Mouse (Mus musculus): ENCODE results near the gene Nfib. TPM values are rescaled to one million over a fixed set of nuclear protein-coding genes. Genes with fewer than 3 reads are reported as not detected.

Nfib gene
- polyA plus RNA-seq, 1 experiment from 2014 or later, result 72.0 TPM

DNA sequence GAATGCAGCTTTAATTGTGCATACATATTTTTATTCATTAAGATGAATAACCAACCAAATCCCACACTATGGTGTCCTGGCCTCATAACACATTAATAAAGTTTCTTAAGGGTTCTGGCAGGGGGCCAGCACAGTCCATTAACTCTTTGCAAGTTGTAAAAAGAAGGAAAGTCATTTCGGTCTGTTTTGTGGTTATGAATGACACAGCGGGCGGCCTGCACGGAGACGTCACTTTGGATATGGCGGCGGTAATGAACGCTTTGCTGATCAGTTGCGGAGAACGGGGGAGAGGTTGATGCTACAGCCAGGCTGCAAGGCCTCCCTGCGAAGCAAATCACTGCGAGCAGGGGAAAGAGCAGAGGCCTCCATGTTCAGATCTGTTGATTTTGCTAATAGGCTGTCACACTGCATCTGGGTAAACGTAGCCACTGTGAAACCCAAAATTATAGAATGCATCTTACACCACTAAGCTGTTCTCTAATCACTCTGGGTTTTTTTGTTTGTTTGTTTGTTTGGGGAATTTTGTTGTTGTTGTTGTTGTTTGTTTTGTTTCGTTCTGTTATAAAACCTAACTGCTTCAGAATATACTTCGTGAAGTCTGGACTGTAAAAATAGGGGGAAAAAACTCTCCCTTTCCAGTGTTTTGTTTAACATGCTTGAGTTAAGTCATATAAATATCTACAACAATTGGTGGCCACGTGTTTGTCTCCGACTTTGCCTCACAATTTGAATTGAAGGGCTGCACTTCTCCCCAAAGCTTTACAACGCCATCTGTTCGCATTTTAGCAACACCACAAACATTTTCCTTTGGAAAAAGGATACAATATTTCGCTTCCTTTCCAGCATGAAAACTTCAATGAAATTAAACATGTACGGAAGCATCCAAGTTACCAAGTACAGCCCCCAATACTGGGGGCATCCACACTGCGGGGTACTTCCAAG is 296.8 kb downstream of the Nfib start:
- no peak overlapping the region for H3K9ac ChIP-seq (replicated peaks; ENCODE audit: low read length)
- no peaks in the 10 kb centered on the region for H3K9me3 ChIP-seq (ENCODE audit: control insufficient read depth, low read length)
- peak overlapping the region; percentile 20 for H3K4me2 ChIP-seq (ENCODE audit: low read length)
- H3K4me3 ChIP-seq (replicated peaks; ENCODE audit: low read depth, low read length), result no peak overlapping the region
- no peaks in the 10 kb centered on the region for H3K36me3 ChIP-seq (ENCODE audit: control insufficient read depth, insufficient read depth, low read length)
- 38% methylated on average over 22 of the region's 22 CpGs for WGBS
- ATAC-seq (ENCODE audit: low FRiP score, low TSS enrichment) (peak; percentile 51; the same call in 1 of the 2 replicates), DNase-seq (peak; percentile 69)
- H3K4me1 ChIP-seq (ENCODE audit: control insufficient read depth, insufficient read depth, low read length), result peaks cover 20% of the 10 kb centered on the region
- H3K27me3 ChIP-seq (ENCODE audit: control insufficient read depth, insufficient read depth, low read length), result no peaks in the 10 kb centered on the region
- H3K27ac ChIP-seq (replicated peaks; ENCODE audit: low read depth, low read length), result no peak overlapping the region

DNA sequence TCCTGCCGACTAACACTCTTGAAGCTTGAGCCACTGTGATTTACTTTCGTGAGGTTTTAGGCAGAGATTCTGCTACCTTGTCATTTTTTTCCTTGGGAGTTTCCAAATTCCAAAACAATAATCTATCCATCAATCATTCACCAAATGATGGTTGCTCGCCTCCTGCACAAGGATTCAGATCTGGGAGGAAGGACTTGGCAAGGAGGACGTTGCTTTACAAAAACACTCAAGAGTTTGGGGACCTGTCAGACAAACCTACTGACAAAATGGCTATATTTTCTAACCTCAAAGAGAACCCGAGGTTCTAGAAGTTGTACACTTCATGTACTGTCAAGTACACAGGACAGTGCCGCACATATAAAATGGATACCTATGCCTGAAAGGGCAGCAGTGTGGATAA is 299.0 kb downstream of the Nfib start:
- 93% methylated on average over 6 of the region's 6 CpGs for WGBS
- Histone ChIP-seq H3K9me3 (ENCODE audit: control insufficient read depth, low read length) (no peaks in the 10 kb centered on the region), H3K4me2 (ENCODE audit: low read length) (no peak overlapping the region), H3K4me3 (replicated peaks; ENCODE audit: low read depth, low read length) (no peak overlapping the region), H3K9ac (replicated peaks; ENCODE audit: low read length) (no peak overlapping the region), H3K27me3 (ENCODE audit: control insufficient read depth, insufficient read depth, low read length) (no peaks in the 10 kb centered on the region), H3K36me3 (ENCODE audit: control insufficient read depth, insufficient read depth, low read length) (no peaks in the 10 kb centered on the region), H3K4me1 (ENCODE audit: control insufficient read depth, insufficient read depth, low read length) (peaks cover 24% of the 10 kb centered on the region), H3K27ac (replicated peaks; ENCODE audit: low read depth, low read length) (no peak overlapping the region)
- DNase-seq, result no peak
- ATAC-seq (ENCODE audit: low FRiP score, low TSS enrichment), result no peak

- Histone ChIP-seq H3K36me3 (ENCODE audit: control insufficient read depth, insufficient read depth, low read length) (no peaks in the 10 kb centered on the region), H3K4me2 (ENCODE audit: low read length) (no peak overlapping the region), H3K27me3 (ENCODE audit: control insufficient read depth, insufficient read depth, low read length) (no peaks in the 10 kb centered on the region), H3K4me3 (replicated peaks; ENCODE audit: low read depth, low read length) (no peak overlapping the region), H3K9ac (replicated peaks; ENCODE audit: low read length) (no peak overlapping the region), H3K4me1 (ENCODE audit: control insufficient read depth, insufficient read depth, low read length) (peaks cover 29% of the 10 kb centered on the region), H3K9me3 (ENCODE audit: control insufficient read depth, low read length) (no peaks in the 10 kb centered on the region), H3K27ac (replicated peaks; ENCODE audit: low read depth, low read length) (no peak overlapping the region)
- no peak for ATAC-seq (ENCODE audit: low FRiP score, low TSS enrichment)
- WGBS, result 92% methylated on average over 5 of the region's 5 CpGs
- no peak for DNase-seq
These were observed 299.8 kb downstream of the Nfib start for GRCm38 (mm10) chr4:82405791-82406190.

DNA sequence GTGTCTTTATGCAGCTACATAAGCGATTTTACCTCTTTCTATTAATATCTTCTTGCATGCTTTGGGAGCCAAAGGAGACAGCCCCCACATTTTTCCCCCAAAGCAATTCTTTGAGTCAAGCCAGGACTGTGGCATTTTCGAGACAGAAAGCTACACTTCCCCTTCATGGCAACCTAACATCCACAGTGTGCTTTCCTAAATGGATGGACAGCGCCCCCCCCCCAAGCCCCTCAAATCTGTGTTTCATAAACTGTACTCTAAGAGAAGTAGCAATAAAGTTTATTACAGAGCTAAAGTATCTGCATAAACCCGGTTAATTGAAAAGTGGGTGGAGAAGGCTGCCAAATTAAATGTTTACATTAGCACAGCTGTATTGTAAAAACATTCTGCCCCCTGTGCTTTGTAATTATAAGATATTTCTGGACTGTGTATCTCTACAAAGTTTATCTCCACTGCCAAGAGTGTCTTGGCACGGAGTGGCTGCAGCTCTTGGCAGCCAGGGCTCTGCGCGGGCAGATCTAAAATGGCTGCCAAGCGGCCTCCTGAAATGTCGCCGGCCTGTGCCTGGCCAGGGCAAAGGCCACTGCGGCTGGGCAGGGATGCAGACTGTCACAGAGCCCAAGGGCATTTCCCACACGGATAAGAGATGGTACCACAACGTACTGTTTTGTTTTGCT is 301.4 kb downstream of the Nfib start:
- no peaks in the 10 kb centered on the region for H3K9me3 ChIP-seq (ENCODE audit: control insufficient read depth, low read length)
- no peak overlapping the region for H3K4me3 ChIP-seq (replicated peaks; ENCODE audit: low read depth, low read length)
- no peaks in the 10 kb centered on the region for H3K36me3 ChIP-seq (ENCODE audit: control insufficient read depth, insufficient read depth, low read length)
- WGBS, result 79% methylated on average over 13 of the region's 13 CpGs
- peak; percentile 55 for DNase-seq
- no peak for ATAC-seq (ENCODE audit: low FRiP score, low TSS enrichment)
- H3K27me3 ChIP-seq (ENCODE audit: control insufficient read depth, insufficient read depth, low read length), result no peaks in the 10 kb centered on the region
- H3K27ac ChIP-seq (replicated peaks; ENCODE audit: low read depth, low read length), result peak overlapping the region; percentile 43
- peaks cover 33% of the 10 kb centered on the region for H3K4me1 ChIP-seq (ENCODE audit: control insufficient read depth, insufficient read depth, low read length)
- no peak overlapping the region for H3K4me2 ChIP-seq (ENCODE audit: low read length)
- H3K9ac ChIP-seq (replicated peaks; ENCODE audit: low read length), result no peak overlapping the region

DNA sequence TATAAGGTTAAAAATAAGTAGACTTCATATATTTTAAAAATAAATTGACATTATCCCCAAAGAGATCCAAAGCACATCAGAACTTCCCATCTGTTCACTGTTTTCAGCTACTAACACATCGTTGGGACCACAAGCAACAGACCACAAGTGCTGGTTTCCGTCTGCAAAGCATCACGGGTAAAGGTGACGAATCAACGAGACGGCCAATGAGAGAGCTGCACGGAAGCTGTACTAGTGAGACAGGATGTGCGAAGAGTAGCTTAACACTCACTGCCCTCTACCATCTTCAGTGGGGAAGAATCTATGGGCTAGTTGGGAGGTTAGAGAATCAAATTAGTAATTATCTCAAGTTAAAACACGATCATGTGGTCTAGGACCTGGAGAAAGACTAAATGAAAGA is 302.9 kb downstream of the Nfib start:
- Histone ChIP-seq H3K4me2 (ENCODE audit: low read length) (no peak overlapping the region), H3K27me3 (ENCODE audit: control insufficient read depth, insufficient read depth, low read length) (no peaks in the 10 kb centered on the region), H3K9me3 (ENCODE audit: control insufficient read depth, low read length) (no peaks in the 10 kb centered on the region), H3K36me3 (ENCODE audit: control insufficient read depth, insufficient read depth, low read length) (no peaks in the 10 kb centered on the region), H3K27ac (replicated peaks; ENCODE audit: low read depth, low read length) (no peak overlapping the region), H3K9ac (replicated peaks; ENCODE audit: low read length) (no peak overlapping the region), H3K4me1 (ENCODE audit: control insufficient read depth, insufficient read depth, low read length) (peaks cover 24% of the 10 kb centered on the region), H3K4me3 (replicated peaks; ENCODE audit: low read depth, low read length) (no peak overlapping the region)
- 96% methylated on average over 9 of the region's 9 CpGs for WGBS
- ATAC-seq (ENCODE audit: low FRiP score, low TSS enrichment), result no peak
- no peak for DNase-seq

- H3K4me3 ChIP-seq (replicated peaks; ENCODE audit: low read depth, low read length), result no peak overlapping the region
- H3K9me3 ChIP-seq (ENCODE audit: control insufficient read depth, low read length), result no peaks in the 10 kb centered on the region
- H3K4me2 ChIP-seq (ENCODE audit: low read length), result no peak overlapping the region
- H3K36me3 ChIP-seq (ENCODE audit: control insufficient read depth, insufficient read depth, low read length), result no peaks in the 10 kb centered on the region
- H3K27me3 ChIP-seq (ENCODE audit: control insufficient read depth, insufficient read depth, low read length), result no peaks in the 10 kb centered on the region
- no peak overlapping the region for H3K27ac ChIP-seq (replicated peaks; ENCODE audit: low read depth, low read length)
- H3K9ac ChIP-seq (replicated peaks; ENCODE audit: low read length), result no peak overlapping the region
- 15% methylated on average over 3 of the region's 3 CpGs for WGBS
- DNase-seq (no peak), ATAC-seq (ENCODE audit: low FRiP score, low TSS enrichment) (no peak)
- peaks cover 24% of the 10 kb centered on the region for H3K4me1 ChIP-seq (ENCODE audit: control insufficient read depth, insufficient read depth, low read length)
These were observed 304.0 kb downstream of the Nfib start for GRCm38 (mm10) chr4:82401450-82402061.

DNA sequence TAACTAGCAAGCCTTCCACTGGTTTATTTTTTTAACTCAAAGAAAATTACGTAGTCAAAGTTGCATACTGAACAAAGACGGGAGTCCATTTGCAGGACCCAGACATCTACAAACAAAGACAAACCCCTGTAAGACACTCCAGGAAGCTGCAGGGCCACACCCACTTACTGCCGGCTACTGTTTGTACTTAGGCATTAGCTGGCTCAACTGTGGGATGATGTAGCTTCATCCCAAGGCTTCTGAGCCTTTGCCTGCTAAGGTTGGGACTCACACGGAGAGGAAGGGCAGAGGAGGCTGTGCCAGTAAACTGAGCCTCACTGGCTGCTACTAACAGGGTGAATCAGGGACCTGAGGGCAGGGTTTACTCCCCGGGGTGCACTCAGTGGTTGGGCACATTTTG is 305.0 kb downstream of the Nfib start:
- no peak for DNase-seq
- H3K9me3 ChIP-seq (ENCODE audit: control insufficient read depth, low read length), result no peaks in the 10 kb centered on the region
- 13% methylated on average over 5 of the region's 5 CpGs for WGBS
- H3K4me1 ChIP-seq (ENCODE audit: control insufficient read depth, insufficient read depth, low read length), result peaks cover 24% of the 10 kb centered on the region
- H3K27me3 ChIP-seq (ENCODE audit: control insufficient read depth, insufficient read depth, low read length), result no peaks in the 10 kb centered on the region
- no peak overlapping the region for H3K4me2 ChIP-seq (ENCODE audit: low read length)
- H3K9ac ChIP-seq (replicated peaks; ENCODE audit: low read length), result no peak overlapping the region
- no peak for ATAC-seq (ENCODE audit: low FRiP score, low TSS enrichment)
- peak overlapping the region; percentile 38; the same call in 1 of the 2 replicates for H3K27ac ChIP-seq (replicated peaks; ENCODE audit: low read depth, low read length)
- H3K36me3 ChIP-seq (ENCODE audit: control insufficient read depth, insufficient read depth, low read length), result no peaks in the 10 kb centered on the region
- no peak overlapping the region for H3K4me3 ChIP-seq (replicated peaks; ENCODE audit: low read depth, low read length)

DNA sequence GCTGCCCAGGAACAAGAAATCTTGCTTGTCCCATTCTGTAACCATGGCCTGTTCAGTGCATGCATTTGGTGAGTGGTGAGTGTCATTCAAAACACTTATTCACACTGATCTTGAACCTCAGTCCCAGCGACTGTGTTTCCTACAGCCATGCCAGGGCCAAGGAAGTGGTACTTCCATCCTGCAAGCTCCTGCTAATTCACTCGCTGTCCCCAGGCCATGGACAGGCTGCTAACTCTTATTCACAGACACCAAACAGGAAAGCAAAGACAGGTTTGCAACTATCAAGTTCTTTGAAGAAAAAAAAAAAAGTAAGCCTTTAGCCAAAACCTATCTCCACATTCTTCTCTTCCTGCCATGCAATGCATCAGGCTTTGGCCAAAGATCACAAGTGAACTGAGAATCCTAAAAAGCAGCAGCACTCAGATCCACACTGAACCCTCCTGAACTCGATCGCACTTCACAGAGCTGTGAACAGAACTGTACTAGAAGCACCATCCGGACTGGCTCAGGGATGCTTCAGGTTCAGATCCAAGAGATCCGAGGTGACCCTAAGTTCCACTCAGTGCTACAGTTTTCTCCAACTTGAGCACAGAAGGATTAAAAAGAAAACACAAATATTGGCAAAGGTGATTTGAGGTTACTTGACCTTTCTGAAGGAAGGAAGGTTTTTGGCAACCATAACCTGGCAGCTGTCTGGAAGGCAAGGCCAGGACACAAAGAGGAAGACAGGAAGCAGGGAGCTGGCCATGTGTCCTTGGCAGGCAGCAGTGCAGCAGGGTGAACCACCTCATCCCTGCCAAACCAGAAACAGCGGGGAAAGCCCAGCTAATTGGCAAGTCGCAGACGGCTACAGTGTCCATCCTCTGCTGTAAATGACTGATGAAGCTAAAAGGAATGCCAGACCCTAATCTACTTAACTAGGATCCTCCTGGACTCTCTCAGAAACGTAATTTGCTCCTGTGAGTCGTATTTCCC is 305.9 kb downstream of the Nfib start:
- ATAC-seq (ENCODE audit: low FRiP score, low TSS enrichment), result no peak
- H3K27ac ChIP-seq (replicated peaks; ENCODE audit: low read depth, low read length), result peak overlapping the region; percentile 38
- H3K4me1 ChIP-seq (ENCODE audit: control insufficient read depth, insufficient read depth, low read length), result peaks cover 24% of the 10 kb centered on the region
- H3K4me2 ChIP-seq (ENCODE audit: low read length), result no peak overlapping the region
- no peaks in the 10 kb centered on the region for H3K36me3 ChIP-seq (ENCODE audit: control insufficient read depth, insufficient read depth, low read length)
- H3K27me3 ChIP-seq (ENCODE audit: control insufficient read depth, insufficient read depth, low read length), result no peaks in the 10 kb centered on the region
- no peaks in the 10 kb centered on the region for H3K9me3 ChIP-seq (ENCODE audit: control insufficient read depth, low read length)
- DNase-seq, result peak; percentile 42
- no peak overlapping the region for H3K4me3 ChIP-seq (replicated peaks; ENCODE audit: low read depth, low read length)
- WGBS, result 56% methylated on average over 11 of the region's 11 CpGs
- no peak overlapping the region for H3K9ac ChIP-seq (replicated peaks; ENCODE audit: low read length)
